Mouse (Mus musculus): ENCODE measurements around the gene Snx11. TPM values are rescaled to one million over a fixed set of nuclear protein-coding genes. Genes with fewer than 3 reads are reported as not detected.
"Not testable (repeated sequence)": the region's sequence is repeated elsewhere in the genome, so short reads cannot be mapped to it uniquely, and the experiment has no call there.

Gene Snx11
- polyA plus RNA-seq, 1 experiment from 2014 or later = 22.1 TPM

DNA sequence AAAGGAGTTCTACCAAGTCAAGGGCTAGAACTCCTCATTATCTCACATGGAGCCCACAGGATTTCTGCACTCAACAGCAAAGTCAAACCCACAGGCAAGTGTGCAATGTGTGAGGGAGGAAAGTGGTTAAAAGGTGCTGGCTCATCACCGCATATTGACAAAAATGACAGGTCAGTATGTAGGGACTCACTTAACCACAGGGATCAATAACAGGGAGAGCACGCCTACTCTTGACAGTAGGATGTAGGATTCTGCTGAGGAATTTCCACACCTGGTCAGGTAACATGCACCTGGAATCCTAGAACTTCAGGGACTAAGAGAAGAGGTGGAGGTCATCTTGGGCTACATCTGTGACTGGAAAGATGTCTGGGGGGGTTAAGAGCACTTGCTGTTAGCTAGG lies 38.5 kb upstream of the Snx11 start:
- Histone ChIP-seq H3K9ac (no peak overlapping the region), H3K27ac (no peak overlapping the region), H3K4me3 (no peak overlapping the region), H3K9me3 (no peaks in the 10 kb centered on the region), H3K36me3 (peaks cover 87% of the 10 kb centered on the region), H3K27me3 (no peaks in the 10 kb centered on the region), H3K4me2 (no peak overlapping the region), H3K4me1 (0 out of 2 replicates have a peak, but pooled peaks cover 2% of the 10 kb centered on the region)
- no peak for ATAC-seq (ENCODE audit: insufficient number of reproducible peaks, low FRiP score, low TSS enrichment, low read depth)
- WGBS = 100% methylated on average over 2 of the region's 2 CpGs

- Histone ChIP-seq H3K9me3 (no peaks in the 10 kb centered on the region), H3K4me2 (no peak overlapping the region), H3K27me3 (no peaks in the 10 kb centered on the region), H3K4me3 (no peak overlapping the region), H3K9ac (no peak overlapping the region), H3K27ac (no peak overlapping the region), H3K4me1 (0 out of 2 replicates have a peak, but pooled peaks cover 2% of the 10 kb centered on the region), H3K36me3 (peaks cover 86% of the 10 kb centered on the region)
- no peak for ATAC-seq (ENCODE audit: insufficient number of reproducible peaks, low FRiP score, low TSS enrichment, low read depth)
- 76% methylated on average over 2 of the region's 2 CpGs for WGBS
These were observed 37.1 kb upstream of the Snx11 start for GRCm38 (mm10) chr11:96814443-96814842.

GRCm38 (mm10) chr11:96813920-96814319 lies 36.6 kb upstream of the Snx11 start:
- no peak overlapping the region for H3K9ac ChIP-seq

GRCm38 (mm10) chr11:96813455-96813854 lies 36.1 kb upstream of the Snx11 start:
- Histone ChIP-seq H3K4me2 (no peak overlapping the region), H3K4me1 (0 out of 2 replicates have a peak, but pooled peaks cover 2% of the 10 kb centered on the region), H3K4me3 (no peak overlapping the region), H3K27ac (no peak overlapping the region), H3K9ac (no peak overlapping the region), H3K36me3 (peaks cover 86% of the 10 kb centered on the region), H3K9me3 (no peaks in the 10 kb centered on the region), H3K27me3 (no peaks in the 10 kb centered on the region)
- WGBS = 72% methylated on average over 4 of the region's 4 CpGs
- no peak for ATAC-seq (ENCODE audit: insufficient number of reproducible peaks, low FRiP score, low TSS enrichment, low read depth)

More at GRCm38 (mm10) chr11:96813920-96814319, 36.6 kb upstream of the Snx11 start:
- H3K4me3 ChIP-seq = no peak overlapping the region
- peaks cover 86% of the 10 kb centered on the region for H3K36me3 ChIP-seq
- ATAC-seq (ENCODE audit: insufficient number of reproducible peaks, low FRiP score, low TSS enrichment, low read depth) = no peak
- H3K27me3 ChIP-seq = no peaks in the 10 kb centered on the region
- no peak overlapping the region for H3K27ac ChIP-seq
- H3K4me1 ChIP-seq = 0 out of 2 replicates have a peak, but pooled peaks cover 2% of the 10 kb centered on the region
- no peak overlapping the region for H3K4me2 ChIP-seq
- H3K9me3 ChIP-seq = no peaks in the 10 kb centered on the region
- 87% methylated on average over 5 of the region's 5 CpGs for WGBS

- not testable (repeated sequence) for H3K4me3 ChIP-seq; H3K27ac ChIP-seq; ATAC-seq (ENCODE audit: insufficient number of reproducible peaks, low FRiP score, low TSS enrichment, low read depth); H3K4me1 ChIP-seq; H3K27me3 ChIP-seq; H3K9me3 ChIP-seq; H3K9ac ChIP-seq; H3K4me2 ChIP-seq
- WGBS = 86% methylated on average over 1 of the region's 1 CpGs
- peaks cover 76% of the 10 kb centered on the region for H3K36me3 ChIP-seq
These were observed 33.8 kb upstream of the Snx11 start for GRCm38 (mm10) chr11:96811188-96811587.

DNA sequence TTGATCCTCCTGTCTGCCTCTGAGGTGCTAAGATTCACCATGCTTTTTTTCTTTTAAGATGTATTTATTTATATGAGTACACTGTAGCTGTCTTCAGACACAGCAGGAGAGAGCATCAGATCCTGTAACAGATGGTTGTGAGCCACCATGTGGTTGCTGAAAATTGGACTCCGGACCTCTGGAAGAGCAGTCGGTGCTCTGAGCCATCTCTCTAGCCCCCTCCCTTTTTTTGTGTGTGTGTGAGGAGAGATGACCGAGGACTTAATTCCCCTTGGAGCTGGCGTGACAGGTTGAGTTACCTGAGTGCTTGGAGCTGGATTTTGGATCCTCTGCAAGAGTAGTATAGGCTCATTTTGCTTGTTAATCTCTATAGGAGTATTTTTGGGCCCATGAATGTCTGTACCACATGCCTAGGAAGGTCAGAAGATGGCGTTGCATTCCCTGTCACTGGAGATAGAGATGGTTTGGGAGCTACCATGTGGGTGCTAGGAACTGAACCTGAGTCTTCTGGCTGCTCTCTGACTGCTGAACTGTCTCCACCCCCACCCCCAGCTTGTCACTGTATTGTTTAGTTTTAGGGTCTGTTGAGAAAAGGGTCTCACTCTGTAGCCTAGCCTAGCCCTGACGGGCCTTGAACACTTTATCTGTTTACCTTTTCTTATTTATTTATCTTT lies 32.3 kb upstream of the Snx11 start:
- 90% methylated on average over 6 of the region's 6 CpGs for WGBS
- Histone ChIP-seq H3K27ac (no peak overlapping the region), H3K27me3 (no peaks in the 10 kb centered on the region), H3K4me3 (no peak overlapping the region), H3K9ac (no peak overlapping the region), H3K9me3 (no peaks in the 10 kb centered on the region), H3K4me2 (no peak overlapping the region), H3K36me3 (peaks cover 80% of the 10 kb centered on the region), H3K4me1 (no peaks in the 10 kb centered on the region)
- no peak for ATAC-seq (ENCODE audit: insufficient number of reproducible peaks, low FRiP score, low TSS enrichment, low read depth)

- H3K9me3 ChIP-seq = no peaks in the 10 kb centered on the region
- no peaks in the 10 kb centered on the region for H3K27me3 ChIP-seq
- no peak overlapping the region for H3K27ac ChIP-seq
- 61% methylated on average over 1 of the region's 1 CpGs for WGBS
- no peak overlapping the region for H3K4me2 ChIP-seq
- no peak for ATAC-seq (ENCODE audit: insufficient number of reproducible peaks, low FRiP score, low TSS enrichment, low read depth)
- no peak overlapping the region for H3K9ac ChIP-seq
- H3K4me3 ChIP-seq = no peak overlapping the region
- H3K36me3 ChIP-seq = peaks cover 87% of the 10 kb centered on the region
- no peaks in the 10 kb centered on the region for H3K4me1 ChIP-seq
These were observed 30.7 kb upstream of the Snx11 start for GRCm38 (mm10) chr11:96808066-96808465.

DNA sequence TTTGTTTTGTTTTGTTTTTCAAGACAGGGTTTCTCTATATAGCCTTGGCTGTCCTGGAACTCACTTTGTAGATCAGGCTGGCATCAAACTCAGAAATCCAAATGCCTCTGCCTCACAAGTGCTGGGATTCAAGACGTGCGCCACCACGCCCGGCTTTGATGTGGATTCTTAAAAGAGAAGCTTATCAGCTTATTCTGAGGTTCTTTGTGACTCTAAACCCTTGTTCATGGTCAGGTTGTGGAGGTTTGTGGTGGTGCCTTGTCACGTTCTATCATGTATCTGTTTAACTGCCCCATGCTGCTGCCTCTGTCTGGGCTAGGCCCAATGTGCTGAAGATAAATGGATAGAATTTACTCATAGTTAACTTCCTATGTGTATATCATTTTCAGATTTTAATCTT lies 28.2 kb upstream of the Snx11 start:
- ATAC-seq (ENCODE audit: insufficient number of reproducible peaks, low FRiP score, low TSS enrichment, low read depth) = no peak
- H3K4me2 ChIP-seq = no peak overlapping the region
- no peaks in the 10 kb centered on the region for H3K4me1 ChIP-seq
- no peaks in the 10 kb centered on the region for H3K27me3 ChIP-seq
- no peak overlapping the region for H3K9ac ChIP-seq
- 95% methylated on average over 5 of the region's 5 CpGs for WGBS
- no peak overlapping the region for H3K27ac ChIP-seq
- H3K36me3 ChIP-seq = peaks cover 86% of the 10 kb centered on the region
- no peaks in the 10 kb centered on the region for H3K9me3 ChIP-seq
- no peak overlapping the region for H3K4me3 ChIP-seq

DNA sequence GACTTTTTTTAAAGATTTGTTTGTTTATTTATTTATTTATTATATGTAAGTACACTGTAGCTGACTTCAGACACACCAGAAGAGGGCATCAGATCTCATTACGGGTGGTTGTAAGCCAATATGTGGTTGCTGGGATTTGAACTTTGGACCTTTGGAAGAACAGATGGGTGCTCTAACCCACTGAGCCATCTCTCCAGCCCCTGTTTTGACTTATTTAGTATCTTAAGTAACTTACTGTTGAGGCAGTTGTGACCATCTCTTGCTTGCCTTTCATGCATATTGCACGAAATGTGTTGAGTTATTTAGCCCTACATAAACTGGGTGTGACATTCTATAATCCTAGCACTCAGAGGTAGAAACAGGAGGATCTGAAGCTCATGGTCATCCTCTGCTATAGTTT lies 22.2 kb upstream of the Snx11 start:
- Histone ChIP-seq H3K4me3 (no peak overlapping the region), H3K36me3 (peaks cover 60% of the 10 kb centered on the region), H3K27ac (no peak overlapping the region), H3K4me1 (no peaks in the 10 kb centered on the region), H3K9ac (no peak overlapping the region), H3K4me2 (no peak overlapping the region), H3K27me3 (no peaks in the 10 kb centered on the region), H3K9me3 (no peaks in the 10 kb centered on the region)
- WGBS = 79% methylated on average over 2 of the region's 2 CpGs
- no peak for ATAC-seq (ENCODE audit: insufficient number of reproducible peaks, low FRiP score, low TSS enrichment, low read depth)

DNA sequence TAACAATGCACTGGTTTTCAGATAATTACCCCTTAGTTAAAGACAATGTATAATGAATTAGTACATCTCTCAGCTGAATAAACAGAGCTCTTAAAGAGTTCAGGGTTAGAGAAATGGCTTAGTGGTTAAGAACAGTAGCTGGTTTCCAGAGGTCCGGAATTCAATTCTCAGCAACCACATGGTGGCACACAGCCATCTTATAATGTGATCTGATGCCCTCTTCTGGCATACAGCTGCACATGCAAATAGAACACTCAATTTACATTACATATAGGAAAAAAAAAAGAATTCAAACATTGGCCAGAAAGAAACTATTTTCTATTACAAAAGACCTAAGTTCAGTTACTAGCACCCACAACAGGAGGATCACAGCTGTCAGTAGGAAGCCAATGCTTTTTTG lies 19.2 kb upstream of the Snx11 start:
- no peak overlapping the region for H3K9ac ChIP-seq
- no peak overlapping the region for H3K27ac ChIP-seq
- ATAC-seq (ENCODE audit: insufficient number of reproducible peaks, low FRiP score, low TSS enrichment, low read depth) = no peak
- H3K27me3 ChIP-seq = no peaks in the 10 kb centered on the region
- no peak overlapping the region for H3K4me3 ChIP-seq
- H3K36me3 ChIP-seq = peaks cover 34% of the 10 kb centered on the region; the same call in 1 of the 2 replicates
- 48% methylated on average over 1 of the region's 1 CpGs for WGBS
- no peaks in the 10 kb centered on the region for H3K9me3 ChIP-seq
- no peak overlapping the region for H3K4me2 ChIP-seq
- 0 out of 2 replicates have a peak, but pooled peaks cover 3% of the 10 kb centered on the region for H3K4me1 ChIP-seq

DNA sequence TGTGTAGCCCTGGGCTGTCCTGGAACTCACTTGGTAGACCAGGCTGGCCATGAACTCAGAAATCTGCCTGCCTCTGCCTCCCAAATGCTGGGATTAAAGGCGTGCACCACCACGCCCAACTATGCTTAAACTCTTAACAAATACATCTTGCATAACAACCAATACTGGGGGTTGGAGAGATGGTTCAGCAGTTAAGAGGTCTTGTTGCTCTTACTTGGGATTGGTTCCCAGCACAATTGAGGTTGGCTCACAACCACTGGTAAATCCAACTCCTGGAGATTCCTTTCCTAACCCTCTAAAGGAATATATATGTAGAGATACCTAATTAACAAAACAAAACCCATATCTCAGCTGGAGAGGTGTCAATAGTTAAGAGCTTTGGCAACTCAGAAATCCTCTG lies 18.7 kb upstream of the Snx11 start:
- H3K36me3 ChIP-seq = peaks cover 30% of the 10 kb centered on the region; the same call in 1 of the 2 replicates
- no peak for ATAC-seq (ENCODE audit: insufficient number of reproducible peaks, low FRiP score, low TSS enrichment, low read depth)

GRCm38 (mm10) chr11:96795491-96795890 lies 18.1 kb upstream of the Snx11 start:
- ATAC-seq (ENCODE audit: insufficient number of reproducible peaks, low FRiP score, low TSS enrichment, low read depth) = no peak

More for the DNA sequence above, 18.7 kb upstream of the Snx11 start:
- Histone ChIP-seq H3K27ac (no peak overlapping the region), H3K4me1 (0 out of 2 replicates have a peak, but pooled peaks cover 3% of the 10 kb centered on the region), H3K27me3 (no peaks in the 10 kb centered on the region), H3K4me3 (no peak overlapping the region), H3K9ac (no peak overlapping the region), H3K4me2 (no peak overlapping the region), H3K9me3 (no peaks in the 10 kb centered on the region)
- 98% methylated on average over 2 of the region's 2 CpGs for WGBS

More at GRCm38 (mm10) chr11:96795491-96795890, 18.1 kb upstream of the Snx11 start:
- WGBS = 90% methylated on average over 13 of the region's 13 CpGs
- peaks cover 24% of the 10 kb centered on the region; the same call in 1 of the 2 replicates for H3K36me3 ChIP-seq
- no peak overlapping the region for H3K4me2 ChIP-seq
- H3K9ac ChIP-seq = no peak overlapping the region
- H3K27me3 ChIP-seq = no peaks in the 10 kb centered on the region
- no peaks in the 10 kb centered on the region for H3K9me3 ChIP-seq
- no peak overlapping the region for H3K4me3 ChIP-seq
- H3K4me1 ChIP-seq = peaks cover 8% of the 10 kb centered on the region; the same call in 1 of the 2 replicates
- no peak overlapping the region for H3K27ac ChIP-seq
